Comparison of ENCODE assay signal across 8 mouse cellular contexts in genomic region chr6:121412558-121413297, GRCm38 (mm10).
DNase-seq lines count a peak whose midpoint lies in the region; ATAC-seq and TF ChIP-seq lines count a peak whose summit lies in the region.

No protein-coding gene starts in this region.

- ATAC-seq in forebrain, postnatal 0 days, result 0 out of 2 replicates have a peak, but pooled peaks have one; percentile 16
- no peak for ATAC-seq in limb, embryonic 14.5 days (ENCODE audit: low FRiP score, low read depth)
- no peak for ATAC-seq in frontal cortex, adult (ENCODE audit: low TSS enrichment)

- peak; percentile 28 for DNase-seq in gastrocnemius, postnatal 10 days
- DNase-seq in gastrocnemius, postnatal 4 days (ENCODE audit: low spot score in 2 of 2), result no peak
- DNase-seq in ES-E14 (ENCODE audit: low read depth, low spot score), result no peak
- no peak for DNase-seq in forebrain, postnatal 0 days
- no peak for DNase-seq in limb, embryonic 14.5 days (ENCODE audit: low spot score)
- no peak for DNase-seq in adrenal gland, postnatal 10 days
- DNase-seq in kidney, postnatal 25 days, result no peak

- H3K9me3 ChIP-seq in ES-E14 (ENCODE audit: control insufficient read depth, insufficient read depth, low read depth, low read length), result no peaks in the 10 kb centered on the region
- no peaks in the 10 kb centered on the region for H3K9me3 ChIP-seq in forebrain, postnatal 0 days (ENCODE audit: low read length)
- H3K9me3 ChIP-seq in limb, embryonic 14.5 days (ENCODE audit: control insufficient read depth, low read length), result no peaks in the 10 kb centered on the region

- in situ Hi-C loops in ES-E14 (cut with MboI; ENCODE audit: low sequenced_read_pairs in 2 of 2, unreplicated experiment in 2 of 2), result no loop called here

- H3K4me1 ChIP-seq in ES-E14 (ENCODE audit: control insufficient read depth in 2 of 2, insufficient read depth in 2 of 2, low read length in 2 of 2, poor library complexity in 1 of 2), result peaks cover 0 to 2% of the 10 kb centered on the region in 2 experiments; a peak in 1 of 4 replicates
- H3K4me1 ChIP-seq in forebrain, postnatal 0 days (ENCODE audit: insufficient read depth), result no peaks in the 10 kb centered on the region
- no peaks in the 10 kb centered on the region for H3K4me1 ChIP-seq in limb, embryonic 14.5 days (ENCODE audit: control insufficient read depth, insufficient read depth, low read length)

- H3K9ac ChIP-seq in ES-E14 (ENCODE audit: insufficient read depth, low read depth, low read length, poor library complexity, severe bottlenecking), result peak overlapping the region; percentile 9; the same call in 1 of the 2 replicates
- H3K9ac ChIP-seq in forebrain, postnatal 0 days, result no peak overlapping the region
- H3K9ac ChIP-seq in limb, embryonic 14.5 days (ENCODE audit: low read depth, low read length, severe bottlenecking), result peak overlapping the region; percentile 16; the same call in 1 of the 2 replicates

- H3K36me3 ChIP-seq in ES-E14 (ENCODE audit: control insufficient read depth, insufficient read depth, low read length, poor library complexity, severe bottlenecking), result no peaks in the 10 kb centered on the region
- H3K36me3 ChIP-seq in forebrain, postnatal 0 days (ENCODE audit: insufficient read depth), result no peaks in the 10 kb centered on the region; the same call in 1 of the 2 replicates
- H3K36me3 ChIP-seq in limb, embryonic 14.5 days (ENCODE audit: control insufficient read depth, insufficient read depth, low read length), result no peaks in the 10 kb centered on the region

- TF ChIP-seq CTCF in forebrain, postnatal 0 days (IDR thresholded peaks at IDR 0.05; ENCODE audit: low read depth), result no peak

- peaks cover 28% of the 10 kb centered on the region for H3K27me3 ChIP-seq in forebrain, postnatal 0 days (ENCODE audit: insufficient read depth, low read length)
- H3K27me3 ChIP-seq in limb, embryonic 14.5 days (ENCODE audit: control insufficient read depth, insufficient read depth, low read length), result peaks cover 48% of the 10 kb centered on the region

- WGBS in forebrain, postnatal 0 days, result 12% methylated on average over 45 of the region's 46 CpGs
- WGBS in limb, embryonic 14.5 days, result under 1% methylated on average over 38 of the region's 46 CpGs

- TF ChIP-seq POLR2A in limb, embryonic 14.5 days (IDR thresholded peaks at IDR 0.05; ENCODE audit: borderline replicate concordance, extremely low read depth, insufficient read depth, insufficient read length), result no peak

- H3K4me3 ChIP-seq in ES-E14 (ENCODE audit: insufficient read depth in 1 of 2, low read depth in 1 of 2, low read length in 2 of 2, poor library complexity in 1 of 2, severe bottlenecking in 1 of 2), result peak overlapping the region; percentile 40 to 51
- peak overlapping the region; percentile 3; the same call in 1 of the 2 replicates for H3K4me3 ChIP-seq in forebrain, postnatal 0 days (ENCODE audit: low read depth, low read length)
- H3K4me3 ChIP-seq in limb, embryonic 14.5 days (replicated peaks; ENCODE audit: low read length), result peak overlapping the region; percentile 22

- H3K27ac ChIP-seq in ES-E14 (ENCODE audit: insufficient read depth, low read depth, low read length, poor library complexity, severe bottlenecking), result no peak overlapping the region
- no peak overlapping the region for H3K27ac ChIP-seq in forebrain, postnatal 0 days (ENCODE audit: low read depth, low read length)
- no peak overlapping the region for H3K27ac ChIP-seq in limb, embryonic 14.5 days (replicated peaks; ENCODE audit: low read depth, low read length)

- H3K4me2 ChIP-seq in forebrain, postnatal 0 days (ENCODE audit: low read depth), result peak overlapping the region; percentile 21; the same call in 1 of the 2 replicates
- peak overlapping the region; percentile 37 for H3K4me2 ChIP-seq in limb, embryonic 14.5 days (replicated peaks; ENCODE audit: low read depth, low read length, severe bottlenecking)

TF ChIP-seq in ES-E14, 5 proteins besides CTCF, POLR2A, EP300 and RAD21:
- TF ChIP-seq ZNF384 (IDR thresholded peaks at IDR 0.05; ENCODE audit: low read depth, low read length) (no peak), HCFC1 (IDR thresholded peaks at IDR 0.05; ENCODE audit: borderline replicate concordance, insufficient read depth, low read length) (0 out of 2 replicates have a peak, but pooled peaks have one; percentile 27), MAFK (IDR thresholded peaks at IDR 0.05; ENCODE audit: insufficient read depth, low read depth, low read length) (no peak)
TF ChIP-seq in ES-E14: peak in this region for 1.
